Mouse (Mus musculus): ENCODE results near the gene Plekhs1. TPM values are rescaled to one million over a fixed set of nuclear protein-coding genes. Genes with fewer than 3 reads are reported as not detected.
A peak's percentile ranks its signal among the peaks of the same experiment; 100 is the strongest.

Gene Plekhs1
- polyA plus RNA-seq, 1 experiment from 2014 or later = 0.86 TPM

DNA sequence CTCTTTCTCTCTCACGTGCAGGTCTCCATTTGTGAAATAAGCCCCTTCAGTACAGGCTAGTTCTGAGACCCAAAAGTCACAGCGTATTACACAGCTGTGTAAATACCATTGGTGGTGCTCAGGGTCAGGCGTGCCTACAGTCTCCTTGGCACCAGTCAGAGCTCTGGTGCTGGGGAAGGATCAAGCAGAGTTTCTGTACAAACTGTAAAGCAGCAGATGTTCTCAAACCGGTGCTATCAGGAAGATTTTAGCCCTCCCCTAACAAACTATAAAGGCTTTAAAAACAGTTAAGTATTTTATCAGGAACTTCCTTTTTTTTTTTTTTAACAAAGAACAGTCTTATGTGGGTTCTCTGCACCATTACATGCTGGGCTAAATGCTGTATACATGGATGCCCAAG, 1.3 kb downstream of the Plekhs1 start:
- Histone ChIP-seq H3K4me2 (ENCODE audit: low read depth, low read length) (no peak overlapping the region), H3K4me1 (ENCODE audit: control insufficient read depth, insufficient read depth, low read length) (peaks cover 3% of the 10 kb centered on the region; the same call in 1 of the 2 replicates), H3K9ac (ENCODE audit: low read depth, low read length) (no peak overlapping the region), H3K9me3 (ENCODE audit: control insufficient read depth, low read length) (no peaks in the 10 kb centered on the region), H3K36me3 (ENCODE audit: control insufficient read depth, insufficient read depth, low read length) (no peaks in the 10 kb centered on the region), H3K27me3 (replicated peaks; ENCODE audit: control insufficient read depth, insufficient read depth, low read length) (no peaks in the 10 kb centered on the region), H3K4me3 (ENCODE audit: low read depth, low read length) (no peak overlapping the region), H3K27ac (replicated peaks; ENCODE audit: low read depth, low read length) (no peak overlapping the region)
- 76% methylated on average over 4 of the region's 4 CpGs for WGBS
- ATAC-seq (ENCODE audit: low read depth) (no peak), DNase-seq (ENCODE audit: low spot score) (no peak)

DNA sequence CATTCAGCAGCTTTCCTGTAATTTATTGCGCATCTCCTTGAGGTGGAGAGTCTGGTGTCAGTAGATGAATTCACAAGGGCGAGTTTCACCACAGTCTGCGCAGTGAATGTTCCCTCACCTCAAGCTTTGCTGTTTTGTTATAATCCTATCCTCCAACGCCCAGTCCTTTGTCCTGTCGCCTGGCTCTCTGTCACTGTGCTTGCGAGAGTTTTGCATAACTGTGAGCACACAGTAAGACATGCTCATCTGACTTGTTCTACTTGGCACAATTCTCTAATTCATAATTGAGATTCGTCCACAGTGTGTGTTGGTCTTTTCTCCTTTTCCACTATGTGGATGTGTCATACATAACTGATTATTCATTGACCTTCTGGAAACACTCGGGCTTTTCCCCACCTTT, 5.0 kb downstream of the Plekhs1 start:
- Histone ChIP-seq H3K27ac (replicated peaks; ENCODE audit: low read depth, low read length) (no peak overlapping the region), H3K4me2 (ENCODE audit: low read depth, low read length) (no peak overlapping the region), H3K27me3 (replicated peaks; ENCODE audit: control insufficient read depth, insufficient read depth, low read length) (no peaks in the 10 kb centered on the region), H3K4me3 (ENCODE audit: low read depth, low read length) (no peak overlapping the region), H3K9ac (ENCODE audit: low read depth, low read length) (no peak overlapping the region), H3K9me3 (ENCODE audit: control insufficient read depth, low read length) (no peaks in the 10 kb centered on the region), H3K36me3 (ENCODE audit: control insufficient read depth, insufficient read depth, low read length) (no peaks in the 10 kb centered on the region), H3K4me1 (ENCODE audit: control insufficient read depth, insufficient read depth, low read length) (no peaks in the 10 kb centered on the region; the same call in 1 of the 2 replicates)
- ATAC-seq (ENCODE audit: low read depth) (no peak), DNase-seq (ENCODE audit: low spot score) (no peak)
- WGBS = 87% methylated on average over 8 of the region's 8 CpGs

DNA sequence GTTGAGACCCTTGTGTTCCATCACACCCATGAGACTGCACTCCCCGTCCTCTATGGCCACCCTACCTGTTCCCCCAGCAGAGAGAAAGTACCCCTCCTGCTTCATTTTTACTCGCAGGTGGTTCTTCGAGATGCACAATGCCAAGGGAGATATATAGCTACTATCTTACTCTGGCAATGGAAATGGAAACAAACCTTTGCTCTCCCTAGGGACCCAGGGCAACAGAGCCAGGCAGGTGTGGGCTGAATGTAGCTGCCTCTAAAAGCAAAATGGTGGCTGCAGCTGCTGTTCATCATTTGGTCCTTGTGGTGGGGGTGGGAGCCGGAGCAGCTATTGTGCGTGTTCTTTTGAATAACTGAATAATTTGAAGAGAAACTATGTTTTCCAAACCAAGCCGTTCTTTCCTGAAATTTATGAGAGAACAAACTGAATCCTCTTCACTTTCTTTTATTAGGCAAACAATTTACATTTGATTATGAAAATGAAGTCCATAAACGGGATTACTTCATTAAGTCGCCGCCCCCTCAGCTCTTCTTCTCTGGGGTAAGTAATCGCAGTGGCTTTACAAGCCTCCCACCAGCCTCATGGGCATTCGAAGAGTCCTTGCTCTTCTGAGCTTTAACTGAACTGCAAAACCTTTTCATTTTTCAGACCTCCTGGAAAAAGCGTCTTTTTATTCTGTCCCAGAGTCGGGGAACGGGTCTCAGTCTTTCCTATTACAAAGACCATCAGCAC, 9.0 kb downstream of the Plekhs1 start:
- H3K4me1 ChIP-seq (ENCODE audit: control insufficient read depth, insufficient read depth, low read length) = 0 out of 2 replicates have a peak, but pooled peaks cover 3% of the 10 kb centered on the region

DNA sequence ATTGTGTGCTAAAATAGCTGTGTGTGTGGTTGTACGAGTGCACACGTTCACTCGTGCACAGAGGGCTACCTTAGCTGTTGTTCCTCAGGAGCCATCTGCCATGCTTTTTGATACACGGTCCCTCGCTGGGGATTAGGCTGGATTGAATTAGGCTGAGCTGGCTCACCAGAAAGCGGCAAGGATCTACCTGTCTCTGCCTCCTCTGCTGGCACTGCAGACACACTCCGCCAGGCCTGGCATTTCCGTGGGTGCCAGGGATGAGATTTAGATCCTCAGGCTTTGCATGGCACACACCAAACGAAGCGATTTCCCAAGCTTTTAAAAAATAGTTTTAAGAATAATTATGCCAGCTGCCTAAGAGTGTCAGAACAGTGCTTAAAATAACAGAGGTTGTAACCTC, 10.5 kb downstream of the Plekhs1 start:
- ATAC-seq (ENCODE audit: low read depth) (no peak), DNase-seq (ENCODE audit: low spot score) (no peak)
- WGBS = 74% methylated on average over 10 of the region's 10 CpGs
- Histone ChIP-seq H3K27me3 (replicated peaks; ENCODE audit: control insufficient read depth, insufficient read depth, low read length) (no peaks in the 10 kb centered on the region), H3K9me3 (ENCODE audit: control insufficient read depth, low read length) (no peaks in the 10 kb centered on the region), H3K27ac (replicated peaks; ENCODE audit: low read depth, low read length) (no peak overlapping the region), H3K9ac (ENCODE audit: low read depth, low read length) (no peak overlapping the region), H3K4me2 (ENCODE audit: low read depth, low read length) (no peak overlapping the region), H3K36me3 (ENCODE audit: control insufficient read depth, insufficient read depth, low read length) (no peaks in the 10 kb centered on the region), H3K4me3 (ENCODE audit: low read depth, low read length) (no peak overlapping the region), H3K4me1 (ENCODE audit: control insufficient read depth, insufficient read depth, low read length) (0 out of 2 replicates have a peak, but pooled peaks cover 3% of the 10 kb centered on the region)

More for the DNA sequence above, 9.0 kb downstream of the Plekhs1 start:
- no peak overlapping the region for H3K9ac ChIP-seq (ENCODE audit: low read depth, low read length)
- no peak for DNase-seq (ENCODE audit: low spot score)
- ATAC-seq (ENCODE audit: low read depth) = no peak
- H3K36me3 ChIP-seq (ENCODE audit: control insufficient read depth, insufficient read depth, low read length) = no peaks in the 10 kb centered on the region
- no peaks in the 10 kb centered on the region for H3K9me3 ChIP-seq (ENCODE audit: control insufficient read depth, low read length)
- H3K4me2 ChIP-seq (ENCODE audit: low read depth, low read length) = no peak overlapping the region
- H3K27ac ChIP-seq (replicated peaks; ENCODE audit: low read depth, low read length) = no peak overlapping the region
- no peaks in the 10 kb centered on the region for H3K27me3 ChIP-seq (replicated peaks; ENCODE audit: control insufficient read depth, insufficient read depth, low read length)
- H3K4me3 ChIP-seq (ENCODE audit: low read depth, low read length) = no peak overlapping the region
- 78% methylated on average over 14 of the region's 14 CpGs for WGBS

DNA sequence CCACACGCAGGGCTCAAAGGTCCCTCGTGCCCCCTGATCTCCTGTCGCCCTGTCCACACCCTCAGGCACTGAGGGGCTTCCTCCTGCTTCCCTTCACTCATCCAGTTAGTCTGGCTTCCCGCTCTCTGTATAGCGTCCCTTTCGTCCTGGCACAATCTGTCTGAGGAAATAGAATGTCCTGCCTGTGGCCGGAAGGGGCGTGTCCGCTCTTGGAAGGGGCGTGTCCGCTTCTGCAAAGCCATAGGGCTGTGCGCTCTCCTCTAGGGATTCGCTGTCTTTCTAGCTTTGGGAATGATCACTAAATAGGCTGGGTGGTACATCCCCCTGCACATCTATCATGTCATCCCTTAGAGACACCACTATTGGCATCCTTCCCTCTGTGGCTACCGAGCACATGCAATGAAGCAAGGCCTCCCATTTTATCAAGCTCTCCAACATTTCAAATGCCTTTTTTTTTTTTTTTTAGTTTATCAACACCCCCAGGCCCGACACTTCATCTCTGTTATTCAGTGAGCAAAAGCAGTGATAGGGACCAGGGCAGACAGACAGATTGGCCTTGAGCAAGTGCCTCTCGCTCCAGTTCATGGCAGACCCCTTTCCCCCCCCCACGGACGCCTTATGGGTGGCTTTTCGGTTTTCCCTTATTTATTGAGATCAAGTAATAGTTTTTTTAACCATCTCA, 13.6 kb downstream of the Plekhs1 start:
- Histone ChIP-seq H3K4me2 (ENCODE audit: low read depth, low read length) (no peak overlapping the region), H3K27ac (replicated peaks; ENCODE audit: low read depth, low read length) (no peak overlapping the region), H3K4me3 (ENCODE audit: low read depth, low read length) (no peak overlapping the region), H3K9me3 (ENCODE audit: control insufficient read depth, low read length) (no peaks in the 10 kb centered on the region), H3K4me1 (ENCODE audit: control insufficient read depth, insufficient read depth, low read length) (0 out of 2 replicates have a peak, but pooled peaks cover 3% of the 10 kb centered on the region), H3K27me3 (replicated peaks; ENCODE audit: control insufficient read depth, insufficient read depth, low read length) (no peaks in the 10 kb centered on the region), H3K36me3 (ENCODE audit: control insufficient read depth, insufficient read depth, low read length) (no peaks in the 10 kb centered on the region), H3K9ac (ENCODE audit: low read depth, low read length) (no peak overlapping the region)
- ATAC-seq (ENCODE audit: low read depth) = no peak
- WGBS = 52% methylated on average over 19 of the region's 19 CpGs
- no peak for DNase-seq (ENCODE audit: low spot score)

DNA sequence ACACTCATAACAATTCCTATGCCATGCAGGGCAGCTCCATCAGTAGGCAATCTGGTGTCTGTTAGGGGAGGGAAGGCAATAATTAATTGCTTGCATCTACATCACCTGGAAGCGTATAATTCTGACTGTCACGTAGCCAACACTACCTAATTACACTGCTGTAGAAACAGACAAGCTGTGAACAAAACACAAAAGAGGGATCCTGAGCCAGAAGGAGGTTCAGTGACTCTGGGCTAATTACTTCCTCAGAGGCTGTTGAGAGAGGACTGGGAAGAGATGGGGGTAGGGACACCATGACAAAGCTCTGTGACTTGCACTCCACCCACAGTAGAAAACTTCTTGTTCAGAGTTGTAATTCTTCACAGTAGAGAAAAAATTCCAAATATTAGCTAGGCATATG, 15.1 kb downstream of the Plekhs1 start:
- ATAC-seq (ENCODE audit: low read depth) (peak; percentile 74; the same call in 1 of the 2 replicates), DNase-seq (ENCODE audit: low spot score) (peak; percentile 54)
- Histone ChIP-seq H3K9me3 (ENCODE audit: control insufficient read depth, low read length) (no peaks in the 10 kb centered on the region), H3K27me3 (replicated peaks; ENCODE audit: control insufficient read depth, insufficient read depth, low read length) (no peaks in the 10 kb centered on the region), H3K4me1 (ENCODE audit: control insufficient read depth, insufficient read depth, low read length) (0 out of 2 replicates have a peak, but pooled peaks cover 3% of the 10 kb centered on the region), H3K36me3 (ENCODE audit: control insufficient read depth, insufficient read depth, low read length) (no peaks in the 10 kb centered on the region), H3K4me3 (ENCODE audit: low read depth, low read length) (no peak overlapping the region), H3K4me2 (ENCODE audit: low read depth, low read length) (no peak overlapping the region), H3K27ac (replicated peaks; ENCODE audit: low read depth, low read length) (no peak overlapping the region), H3K9ac (ENCODE audit: low read depth, low read length) (no peak overlapping the region)
- 39% methylated on average over 2 of the region's 2 CpGs for WGBS

DNA sequence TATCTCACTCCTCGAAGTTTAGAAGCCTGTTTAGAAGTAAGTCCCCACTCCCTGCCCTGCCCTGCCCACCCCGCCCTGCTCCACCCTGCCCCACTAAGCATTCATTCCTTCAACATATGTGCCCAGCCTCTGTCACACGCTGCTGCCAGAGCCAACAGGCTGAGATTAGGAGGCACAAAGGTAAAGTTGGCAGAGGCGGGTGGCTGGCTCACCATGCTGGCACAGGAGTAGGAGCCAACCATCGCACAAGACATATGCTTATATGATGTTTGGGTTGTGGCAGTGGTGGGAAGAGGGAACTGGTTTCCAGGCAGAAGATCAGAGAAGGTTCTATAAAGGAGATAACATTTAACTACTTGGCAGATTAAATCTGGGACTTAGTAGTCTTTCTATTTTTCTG, 15.8 kb downstream of the Plekhs1 start:
- H3K9ac ChIP-seq (ENCODE audit: low read depth, low read length) = no peak overlapping the region
- DNase-seq (ENCODE audit: low spot score) (no peak), ATAC-seq (ENCODE audit: low read depth) (no peak)
- H3K4me1 ChIP-seq (ENCODE audit: control insufficient read depth, insufficient read depth, low read length) = no peaks in the 10 kb centered on the region
- H3K4me2 ChIP-seq (ENCODE audit: low read depth, low read length) = no peak overlapping the region
- H3K27ac ChIP-seq (replicated peaks; ENCODE audit: low read depth, low read length) = no peak overlapping the region
- H3K27me3 ChIP-seq (replicated peaks; ENCODE audit: control insufficient read depth, insufficient read depth, low read length) = no peaks in the 10 kb centered on the region
- H3K9me3 ChIP-seq (ENCODE audit: control insufficient read depth, low read length) = no peaks in the 10 kb centered on the region
- WGBS = 83% methylated on average over 5 of the region's 5 CpGs
- H3K4me3 ChIP-seq (ENCODE audit: low read depth, low read length) = no peak overlapping the region
- H3K36me3 ChIP-seq (ENCODE audit: control insufficient read depth, insufficient read depth, low read length) = no peaks in the 10 kb centered on the region

DNA sequence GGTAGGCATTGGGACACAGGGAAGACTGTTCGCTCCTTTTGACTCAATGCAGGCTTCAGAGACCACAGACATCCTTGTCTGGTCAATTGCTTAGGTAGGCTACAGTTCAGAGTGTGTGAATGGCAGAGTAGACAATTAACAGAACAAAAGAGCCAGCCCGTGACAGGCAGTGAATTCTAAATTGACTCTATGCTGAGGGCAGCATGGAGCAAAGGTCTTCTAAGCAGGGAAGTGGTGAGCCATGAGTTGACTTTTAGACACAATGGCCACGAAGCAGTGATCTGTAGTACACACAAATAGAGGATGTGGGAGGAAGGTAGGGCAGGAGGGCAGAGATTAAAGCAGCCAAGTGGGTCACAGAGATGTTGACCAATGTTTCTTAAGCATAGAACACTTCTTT, 16.4 kb downstream of the Plekhs1 start:
- no peak overlapping the region for H3K4me2 ChIP-seq (ENCODE audit: low read depth, low read length)
- H3K4me1 ChIP-seq (ENCODE audit: control insufficient read depth, insufficient read depth, low read length) = no peaks in the 10 kb centered on the region
- no peak for ATAC-seq (ENCODE audit: low read depth)
- no peak for DNase-seq (ENCODE audit: low spot score)
- H3K27me3 ChIP-seq (replicated peaks; ENCODE audit: control insufficient read depth, insufficient read depth, low read length) = no peaks in the 10 kb centered on the region
- no peak overlapping the region for H3K4me3 ChIP-seq (ENCODE audit: low read depth, low read length)
- no peaks in the 10 kb centered on the region for H3K9me3 ChIP-seq (ENCODE audit: control insufficient read depth, low read length)
- H3K36me3 ChIP-seq (ENCODE audit: control insufficient read depth, insufficient read depth, low read length) = no peaks in the 10 kb centered on the region
- 74% methylated on average over 3 of the region's 3 CpGs for WGBS
- H3K9ac ChIP-seq (ENCODE audit: low read depth, low read length) = no peak overlapping the region
- no peak overlapping the region for H3K27ac ChIP-seq (replicated peaks; ENCODE audit: low read depth, low read length)
